Mouse (Mus musculus): ENCODE measurements at regions not wholly inside any gene's neighbourhood (a gene's known extent, or its start where the extent isn't known, plus 50 kb on each side); places are given as distances from the start of the nearest gene placed in this dataset.

DNA sequence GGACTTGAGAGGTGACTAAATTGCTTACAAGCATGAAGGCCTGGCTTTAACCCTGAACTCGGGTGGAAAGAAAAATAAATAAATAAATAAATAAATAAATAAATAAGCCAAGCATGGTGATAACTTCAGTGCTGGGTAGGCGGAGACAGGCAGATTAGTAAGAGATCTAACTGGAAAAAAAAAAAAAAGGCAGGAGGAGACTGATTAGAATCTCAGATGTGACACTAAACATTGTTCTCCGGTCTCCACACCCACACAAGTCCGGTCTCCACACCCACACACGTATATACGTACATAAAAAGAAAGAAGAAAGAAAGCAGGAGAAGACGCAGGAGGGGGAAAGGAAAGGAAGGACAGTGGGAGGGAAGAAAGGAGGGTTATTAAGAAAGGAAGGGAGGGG lies 267.8 kb downstream of the Dhx15 start:
- DNase-seq, result no peak

- no peak for DNase-seq
Observed at GRCm38 (mm10) chr5:51917812-51918448, 272.4 kb downstream of the Dhx15 start.

DNA sequence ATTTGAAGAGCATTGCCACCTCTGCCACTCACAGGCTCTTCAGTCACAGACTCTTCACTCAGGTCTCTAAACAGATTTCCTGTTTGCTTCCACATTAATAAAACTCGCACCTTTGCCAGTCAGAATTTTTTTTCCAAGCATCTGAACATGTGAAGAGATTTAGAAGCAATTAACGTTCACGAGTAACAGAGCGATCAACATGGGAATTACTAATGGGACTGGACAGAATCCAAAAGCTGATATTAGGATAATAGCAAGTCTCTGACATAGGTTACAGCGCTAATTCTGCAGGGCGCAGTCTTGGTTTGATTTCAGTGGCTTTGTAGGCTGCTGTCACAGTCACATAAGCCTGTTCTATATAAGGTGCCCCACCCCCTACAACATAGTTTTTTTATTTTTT lies 275.6 kb downstream of the Dhx15 start:
- DNase-seq, result no peak

DNA sequence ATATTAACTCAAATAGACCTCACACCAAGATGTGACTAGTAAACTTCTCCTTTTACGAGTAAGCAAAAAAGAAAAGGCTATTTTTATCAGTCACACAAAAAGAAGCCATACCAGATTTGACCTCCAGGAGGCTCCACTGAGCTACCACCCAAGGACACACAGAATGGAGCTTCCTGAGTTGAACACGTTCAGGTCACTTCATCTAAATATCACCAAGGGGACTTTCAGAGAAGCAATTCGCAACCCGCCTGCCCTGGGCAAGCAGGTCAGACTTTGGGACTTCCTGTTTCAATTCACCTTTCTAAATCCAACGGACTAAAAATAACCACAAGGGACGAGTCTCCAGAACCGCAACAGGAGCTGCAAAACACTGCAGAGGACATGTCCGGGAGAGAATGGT lies 281.5 kb downstream of the Dhx15 start:
- DNase-seq, result peak in 1 of 2 experiments; percentile 10

DNA sequence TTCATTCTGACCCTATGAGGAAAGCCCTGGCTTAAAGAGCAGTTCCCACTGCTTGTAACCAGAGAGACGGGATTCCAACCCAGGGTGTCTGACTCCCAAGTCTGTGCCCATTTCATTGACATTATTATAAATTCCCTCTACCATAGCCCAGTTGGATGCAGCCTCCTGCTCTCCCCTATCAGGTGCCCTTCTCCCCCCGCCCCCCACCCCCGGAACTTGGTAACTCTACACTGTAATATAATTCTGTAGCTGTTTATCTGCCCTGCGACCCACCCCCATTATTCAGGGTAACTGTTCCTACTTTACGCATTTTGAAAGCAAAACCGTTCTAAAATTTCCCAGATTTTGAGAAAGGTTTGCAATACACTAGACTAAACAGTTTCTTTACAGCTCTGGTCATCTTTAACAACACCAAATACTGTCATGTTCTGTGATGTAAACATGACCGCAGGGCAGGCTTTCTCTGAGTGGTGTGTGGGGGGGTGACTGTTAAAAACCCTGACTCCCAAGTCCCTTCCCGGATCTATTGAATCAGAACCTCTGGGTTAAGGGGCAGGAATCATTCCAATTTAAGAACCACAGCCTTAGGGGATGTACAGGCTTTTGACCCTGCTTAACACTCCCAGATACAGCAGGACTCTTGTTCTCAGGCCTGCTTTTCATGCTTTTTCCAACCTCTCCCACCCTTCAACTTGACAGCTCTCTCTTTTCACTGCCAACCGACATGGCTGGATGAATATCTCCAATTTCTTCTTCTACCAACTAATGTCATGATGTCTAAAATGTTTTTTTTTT lies 283.8 kb downstream of the Dhx15 start:
- no peak for DNase-seq

DNA sequence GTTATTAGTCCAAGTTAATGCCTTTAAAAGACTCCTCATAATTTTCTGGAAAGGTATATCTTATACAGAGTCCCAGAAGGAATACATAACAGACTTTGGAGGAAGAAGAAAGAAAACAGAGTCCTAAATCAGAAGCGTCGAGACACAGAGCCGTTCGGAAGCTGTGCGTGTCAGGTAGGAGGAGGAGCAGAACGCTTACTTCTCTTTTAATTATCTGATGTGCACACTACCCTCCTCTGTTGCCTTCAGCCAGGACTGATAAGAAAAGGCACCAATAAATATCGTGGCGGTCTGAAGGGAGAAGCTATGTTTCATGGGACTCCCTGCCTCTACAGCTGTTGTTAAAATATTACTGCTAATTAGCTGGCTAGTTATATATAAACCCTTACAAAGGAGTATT lies 296.2 kb downstream of the Dhx15 start:
- DNase-seq, result no peak

DNA sequence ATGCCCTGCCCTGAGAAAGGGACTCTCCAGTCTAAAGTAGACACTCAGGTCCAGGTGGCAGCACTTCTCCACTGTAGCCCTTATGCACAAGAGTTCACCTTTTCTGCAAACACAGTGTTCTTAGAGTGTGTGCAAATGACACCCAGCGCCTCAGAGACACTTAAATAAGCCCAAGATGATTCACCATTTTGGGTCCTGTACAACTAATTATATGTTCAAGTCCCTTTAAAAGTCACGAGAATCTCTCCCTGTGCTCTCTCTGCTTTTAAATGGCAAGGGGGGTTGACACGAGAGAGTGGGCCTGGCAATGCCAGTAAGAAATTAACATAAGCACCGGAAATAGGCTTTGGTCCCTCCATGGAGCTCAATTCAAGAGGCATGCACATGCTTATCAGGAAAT lies 299.0 kb downstream of the Dhx15 start:
- DNase-seq, result no peak

- no peak for DNase-seq
Observed at GRCm38 (mm10) chr5:51888404-51888803, 301.9 kb downstream of the Dhx15 start.

DNA sequence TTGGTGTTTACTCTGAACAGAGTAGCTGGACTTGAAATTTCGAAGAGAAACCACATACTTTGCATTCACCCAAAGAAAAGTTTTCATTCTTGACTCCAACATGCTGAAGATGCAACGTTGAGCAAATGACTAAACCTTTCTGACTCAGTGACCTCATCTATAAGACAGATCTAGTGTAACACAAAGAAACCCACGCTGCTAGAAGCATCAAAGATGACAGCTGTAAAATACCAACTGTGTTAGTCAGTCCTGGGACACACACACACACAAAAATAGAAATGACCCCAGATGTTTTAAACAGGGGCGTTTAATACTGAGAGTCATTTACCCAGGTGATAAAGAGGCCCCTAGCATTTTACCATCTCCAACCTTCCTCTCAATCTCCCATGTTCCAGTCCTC lies 307.7 kb downstream of the Dhx15 start:
- DNase-seq, result no peak

GRCm38 (mm10) chr5:51882173-51882572 lies 308.1 kb downstream of the Dhx15 start:
- DNase-seq, result no peak

GRCm38 (mm10) chr5:51876846-51877245 lies 309.3 kb upstream of the Ppargc1a start:
- no peak for DNase-seq

GRCm38 (mm10) chr5:51873571-51873970 lies 306.0 kb upstream of the Ppargc1a start:
- no peak for DNase-seq

DNA sequence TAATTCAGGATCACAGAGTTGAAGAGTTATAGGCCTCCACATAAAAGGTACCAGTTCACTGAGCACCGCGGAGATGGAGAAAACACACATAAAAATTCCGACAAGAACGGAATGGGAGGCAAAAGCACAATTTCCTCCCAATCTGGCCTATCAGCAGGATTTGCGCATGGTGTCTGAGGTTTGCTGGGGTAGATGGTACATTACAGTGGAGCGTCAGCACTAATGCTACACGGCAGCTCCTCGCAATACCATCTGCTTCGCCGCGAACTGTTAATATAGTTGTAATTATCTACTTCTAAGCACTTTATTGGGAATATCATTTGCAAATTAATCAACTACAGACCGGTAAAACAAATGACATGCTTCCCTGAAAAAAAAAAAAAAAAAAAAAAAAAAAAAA lies 304.2 kb upstream of the Ppargc1a start:
- no peak for DNase-seq

DNA sequence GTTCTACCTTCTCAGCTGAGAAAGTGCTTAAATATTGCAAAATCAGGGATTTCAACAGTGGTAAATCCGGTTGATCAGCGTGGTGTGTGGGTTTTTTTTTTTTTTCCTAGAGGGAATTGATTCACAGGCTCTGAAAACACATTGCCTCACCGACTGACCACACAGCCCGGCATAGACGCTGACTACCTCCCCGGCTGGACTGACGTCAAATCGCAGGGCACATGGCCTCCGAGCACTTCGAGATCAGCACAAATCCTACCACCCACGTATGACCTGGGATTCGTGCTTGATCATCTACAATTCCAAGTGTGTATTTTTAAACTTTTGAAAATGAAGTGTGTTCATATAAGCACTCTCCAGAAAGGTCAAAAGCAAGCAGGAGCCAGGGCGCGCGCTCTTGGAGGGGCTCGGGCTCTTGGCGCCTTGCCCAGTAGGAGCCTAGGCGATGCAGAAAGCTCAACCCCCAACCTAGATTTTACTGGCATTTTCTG lies 300.7 kb upstream of the Ppargc1a start:
- DNase-seq, result peak; percentile 45 to 81

DNA sequence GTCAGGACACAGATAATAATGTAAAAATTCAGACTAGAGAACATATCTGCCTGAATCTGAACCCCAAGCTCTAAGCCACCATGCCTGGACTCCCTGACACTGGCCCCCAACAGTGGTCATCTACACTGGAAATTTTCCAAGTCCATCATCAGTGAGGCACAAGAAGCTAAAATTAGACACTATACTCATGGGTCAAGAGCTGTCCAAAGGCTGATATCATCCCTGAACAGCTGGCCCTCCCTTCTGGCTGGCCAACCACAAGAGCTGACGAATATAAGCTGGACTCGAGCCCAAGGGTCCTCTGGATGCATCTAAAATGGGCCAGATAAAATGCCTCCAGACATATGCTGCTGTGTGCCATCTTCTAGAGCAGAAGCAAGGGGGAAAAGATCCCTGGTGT lies 298.5 kb upstream of the Ppargc1a start:
- no peak for DNase-seq

GRCm38 (mm10) chr5:51860496-51860895 lies 293.0 kb upstream of the Ppargc1a start:
- no peak for DNase-seq

DNA sequence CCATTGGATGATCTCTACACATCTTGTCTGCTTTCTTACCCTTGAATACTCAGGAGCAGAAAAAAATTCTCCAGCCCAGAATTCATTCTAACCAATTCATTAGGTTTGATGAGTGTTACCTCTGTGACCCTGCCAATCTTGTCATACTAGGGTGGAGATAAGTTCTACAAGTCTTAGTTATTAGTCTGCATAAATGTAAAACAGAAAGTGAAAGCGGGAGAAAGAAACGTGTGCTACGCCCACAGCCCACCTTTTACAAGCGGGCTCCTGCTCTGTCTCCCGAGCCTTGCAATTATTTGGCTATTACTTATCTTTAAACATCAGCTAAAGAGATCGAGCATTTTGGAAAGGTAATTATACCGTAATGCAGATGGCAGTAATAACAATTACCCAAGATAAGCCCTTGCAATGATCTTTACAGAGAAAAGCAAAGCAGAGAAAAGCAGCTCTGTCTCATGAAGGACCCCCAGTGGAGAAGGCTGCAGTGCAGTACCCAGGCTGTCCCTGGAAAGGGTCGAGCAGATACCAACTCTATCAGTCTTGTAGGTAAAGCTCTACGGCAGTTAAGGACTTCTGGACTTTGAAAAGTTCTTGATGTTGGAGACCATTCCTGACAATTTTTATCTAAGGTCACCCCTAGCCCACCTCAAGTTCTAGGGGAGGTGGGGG lies 286.1 kb upstream of the Ppargc1a start:
- DNase-seq, result no peak

GRCm38 (mm10) chr5:51850091-51850490 lies 282.6 kb upstream of the Ppargc1a start:
- no peak for DNase-seq

GRCm38 (mm10) chr5:51849236-51849635 lies 281.7 kb upstream of the Ppargc1a start:
- DNase-seq, result no peak

GRCm38 (mm10) chr5:51842189-51842588 lies 274.7 kb upstream of the Ppargc1a start:
- DNase-seq, result no peak

DNA sequence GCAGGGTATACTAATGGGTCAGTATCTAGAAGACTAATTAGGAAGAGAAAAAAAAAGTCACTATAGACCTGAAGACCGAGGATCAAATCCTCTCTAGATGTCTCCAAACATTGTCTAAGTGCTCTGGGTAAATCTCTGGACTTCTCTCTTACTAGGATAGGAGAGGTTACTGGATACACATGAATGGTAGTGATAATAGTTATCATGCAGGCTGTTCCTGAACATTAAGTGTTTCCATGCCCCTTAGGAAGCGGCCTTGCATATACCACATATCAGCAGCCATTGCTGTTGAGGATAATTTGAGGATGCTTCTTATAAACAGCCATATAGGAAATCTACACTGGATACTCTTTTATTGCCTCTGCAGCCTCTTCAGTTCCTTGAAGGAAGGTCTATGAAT lies 274.2 kb upstream of the Ppargc1a start:
- DNase-seq, result no peak

- DNase-seq, result no peak
Observed at GRCm38 (mm10) chr5:51840638-51841329, 273.3 kb upstream of the Ppargc1a start.

DNA sequence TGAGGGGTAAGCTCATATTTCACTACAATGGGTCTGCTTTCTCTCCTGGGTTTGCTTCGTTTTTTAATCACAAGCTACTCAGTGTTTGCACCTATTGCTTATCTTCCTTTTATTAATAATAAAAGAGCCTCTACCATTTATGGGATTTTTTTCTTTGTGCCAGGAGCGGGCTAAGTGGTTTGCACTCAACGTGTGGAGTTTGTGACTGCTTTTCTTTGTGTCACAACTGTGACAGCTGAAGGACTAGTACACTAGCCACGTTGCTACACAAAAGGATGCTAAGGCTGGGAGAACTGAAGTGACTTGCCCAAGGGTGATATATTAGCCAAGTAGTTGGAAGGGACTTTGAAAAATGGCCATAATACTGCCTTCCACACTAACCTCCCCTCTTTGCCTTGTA lies 271.8 kb upstream of the Ppargc1a start:
- DNase-seq, result no peak

Measured in lung, postnatal 4 days (tissue).